ENCODE assay signal across 10 mouse cellular contexts in genomic region chrX:161370927-161371326, GRCm38 (mm10).
DNase-seq lines count a peak whose midpoint lies in the region; TF ChIP-seq lines count a peak whose summit lies in the region.
"Had no signal": no experiment of that assay in that cellular context is flagged by ENCODE, and none has a peak within 500 bp of the region (broad histone marks: within the 10 kb centered on the region; RNA-seq: fewer than 3 reads in every experiment).

No protein-coding gene starts in this region.

- TF ChIP-seq POLR2A in CH12.LX (IDR thresholded peaks at IDR 0.05; ENCODE audit: low read depth, low read length) = no peak

- H3K36me3 ChIP-seq in CH12.LX (replicated peaks in 1 of 2; ENCODE audit: control insufficient read depth in 1 of 2, insufficient read depth in 1 of 2, low read length in 1 of 2) = no peaks in the 10 kb centered on the region
- H3K36me3 ChIP-seq: heart, embryonic 13.5 days; neural tube, embryonic 15.5 days had no signal

- H3K9me3 ChIP-seq in CH12.LX (replicated peaks; ENCODE audit: low read length) = no peaks in the 10 kb centered on the region
- H3K9me3 ChIP-seq: heart, embryonic 13.5 days; neural tube, embryonic 15.5 days had no signal

- DNase-seq in kidney, adult 9 months = peak; percentile 3
- no peak for DNase-seq in kidney, postnatal 25 days
- peak; percentile 17 for DNase-seq in 416B (ENCODE audit: low read depth)
- peak; percentile 33 for DNase-seq in CH12.LX (ENCODE audit: extremely low read depth)
- DNase-seq in embryo, embryonic 11 days = peak; percentile 24
- DNase-seq in right cerebral cortex, postnatal 4 days = no peak
- no peak for DNase-seq in right cerebral cortex, postnatal 25 days
- DNase-seq: cerebellum, adult 9-10 months had no signal

- H3K4me1 ChIP-seq in CH12.LX (ENCODE audit: control insufficient read depth in 1 of 2, insufficient read depth in 2 of 2) = no peaks in the 10 kb centered on the region
- H3K4me1 ChIP-seq: heart, embryonic 13.5 days; neural tube, embryonic 15.5 days had no signal

- peak; percentile 13 to 58; a peak in 2 of 4 replicates for TF ChIP-seq CTCF in CH12.LX (conservative IDR thresholded peaks at IDR 0.05 in 1 of 2, IDR thresholded peaks at IDR 0.05 in 1 of 2; ENCODE audit: low read depth in 2 of 2, low read length in 2 of 2)

- peak; percentile 51 for TF ChIP-seq RAD21 in CH12.LX (IDR thresholded peaks at IDR 0.05; ENCODE audit: low read depth, low read length)

- in situ Hi-C loops in CH12.LX (cut with MboI; ENCODE audit: low pct_ligation_motif_present, low pct_unique_long_range_greater_than_20kb, low sequenced_read_pairs) = no loop called here

- no peak overlapping the region for H3K4me3 ChIP-seq in CH12.LX (replicated peaks in 1 of 3; ENCODE audit: low read depth in 2 of 3, low read length in 2 of 3, poor library complexity in 1 of 3)
- H3K4me3 ChIP-seq: heart, embryonic 13.5 days; neural tube, embryonic 15.5 days had no signal

- no peak for TF ChIP-seq EP300 in CH12.LX (IDR thresholded peaks at IDR 0.05; ENCODE audit: low read length)

- no peaks in the 10 kb centered on the region for H3K27me3 ChIP-seq in CH12.LX (replicated peaks)

- dilution Hi-C loops in CH12.LX (cut with MboI; ENCODE audit: extremely low pct_ligation_motif_present, extremely low pct_unique_long_range_greater_than_20kb, low sequenced_read_pairs) = no loop called here

- peak overlapping the region; percentile 21; the same call in 1 of the 2 replicates for H3K4me2 ChIP-seq in CH12.LX (ENCODE audit: insufficient read depth, low read depth, poor library complexity, severe bottlenecking)
- H3K4me2 ChIP-seq: heart, embryonic 13.5 days; neural tube, embryonic 15.5 days had no signal

- no peaks in the 10 kb centered on the region for H3K79me2 ChIP-seq in CH12.LX (replicated peaks; ENCODE audit: control insufficient read depth, extremely low read depth, insufficient read depth, poor library complexity, severe bottlenecking)

- no peak overlapping the region for H3K9ac ChIP-seq in CH12.LX (ENCODE audit: insufficient read depth, low read depth)
- H3K9ac ChIP-seq: heart, embryonic 13.5 days; neural tube, embryonic 15.5 days had no signal

- H3K27ac ChIP-seq in CH12.LX (ENCODE audit: insufficient read depth, low read depth) = no peak overlapping the region
- H3K27ac ChIP-seq: heart, embryonic 13.5 days; neural tube, embryonic 15.5 days had no signal

TF ChIP-seq in CH12.LX, 34 proteins besides CTCF, POLR2A, EP300 and RAD21:
- TF ChIP-seq MYC (IDR thresholded peaks at IDR 0.05; ENCODE audit: low read depth, low read length) = no peak
- TF ChIP-seq SMC3 (IDR thresholded peaks at IDR 0.05; ENCODE audit: low read depth, low read length) = peak; percentile 30; the same call in 1 of the 2 replicates

Comparison
In these comparisons a context has a peak if more than half of its experiments do, and no peak if none do; other contexts are left out.
1. DNase-seq: peak in kidney, adult 9 months (single experiment), 416B (single experiment), CH12.LX (single experiment) and embryo, embryonic 11 days (single experiment); none in kidney, postnatal 25 days (0 of 2), right cerebral cortex, postnatal 4 days (single experiment) and right cerebral cortex, postnatal 25 days (single experiment).